Mouse (Mus musculus) G1E (cell line): ENCODE measurements around the gene Iars2. TPM values are rescaled to one million over a fixed set of nuclear protein-coding genes. Genes with fewer than 3 reads are reported as not detected.

ENCODE experiments used
- ATAC-seq: 2 replicates; pipeline ENCODE4 v1.8.0; 2016; ENCODE audit warnings: mild to moderate bottlenecking; ENCODE audit not compliant: insufficient number of reproducible peaks, poor library complexity, low FRiP score, severe bottlenecking; ENCODE audit errors: extremely low read depth
- DNase-seq: peaks from one replicate; pipeline ENCODE4 v3.0.0; 2012; ENCODE audit warnings: low spot score
- H3K27me3 ChIP-seq: 2 replicates; pipeline ENCODE4 v1.6.1; 2012; ENCODE audit warnings: mild to moderate bottlenecking, low read length, inconsistent platforms; ENCODE audit not compliant: insufficient read depth
- H3K36me3 ChIP-seq: replicated peaks from 2 replicates; pipeline ENCODE3; 2012; ENCODE audit warnings: mild to moderate bottlenecking, inconsistent platforms
- H3K4me1 ChIP-seq: 2 replicates; pipeline ENCODE4 v1.6.1; 2012; ENCODE audit warnings: low read depth, low read length, inconsistent platforms, mixed read lengths; ENCODE audit not compliant: insufficient read depth
- H3K4me3 ChIP-seq: 2 replicates; pipeline ENCODE4 v1.5.1; 2012; ENCODE audit warnings: low read depth, mild to moderate bottlenecking, inconsistent platforms, low read length, moderate library complexity, mixed read lengths
- H3K9me3 ChIP-seq: replicated peaks from 2 replicates; pipeline ENCODE4 v1.6.1; 2012; ENCODE audit warnings: inconsistent platforms
- CTCF ChIP-seq: IDR thresholded peaks from 2 replicates; pipeline ENCODE4 v1.5.1; 2012; ENCODE audit warnings: low read depth, low read length, inconsistent platforms, mixed read lengths
- GATA1 ChIP-seq: IDR thresholded peaks from 2 replicates; pipeline ENCODE4 v1.6.1; 2012; ENCODE audit warnings: borderline replicate concordance, low read length, inconsistent platforms, mixed read lengths
- GATA2 ChIP-seq: IDR thresholded peaks from 2 replicates; pipeline ENCODE4 v1.6.1; 2012; ENCODE audit warnings: low read depth, low read length, inconsistent platforms, borderline replicate concordance
- POLR2AphosphoS5 ChIP-seq: IDR thresholded peaks from 2 replicates; pipeline ENCODE4 v1.6.1; 2012; ENCODE audit warnings: low read depth, low read length, inconsistent platforms; ENCODE audit not compliant: insufficient replicate concordance
- TAL1 ChIP-seq: conservative IDR thresholded peaks from 2 replicates; pipeline ENCODE4 v1.6.1; 2012; ENCODE audit warnings: low read depth, low read length, inconsistent platforms, mixed read lengths
- polyA plus RNA-seq: library from polyadenylated mRNA; stranded (reverse); fragments of >175 nt; gene quantifications from 2 replicates; pipeline ENCODE4 v1.2.3, GENCODE M21; 2012
- total RNA-seq, 2 experiments: library from RNA; stranded (forward) in 1 of 2; stranded (reverse) in 1 of 2; fragments of 200-1000 nt in 1 of 2; fragments of >200 nt in 1 of 2; fragmentation: Nextera tagmentation in 1 of 2; gene quantifications; 2 replicates each; pipeline ENCODE4 v1.2.3; 2014 to 2017

Iars2 gene
- total and polyA plus RNA-seq, 3 experiments: 8.5 to 54.6 (median 45.3) TPM

- ATAC-seq (no peak), DNase-seq (no peak)
- Histone ChIP-seq H3K4me3 (no peak overlapping the region), H3K9me3 (no peaks in the 10 kb centered on the region), H3K36me3 (peaks cover 89% of the 10 kb centered on the region), H3K27me3 (no peaks in the 10 kb centered on the region), H3K4me1 (no peaks in the 10 kb centered on the region)
- TF ChIP-seq POLR2AphosphoS5: no peak
- no peak for TF ChIP-seq GATA1
- no peak for TF ChIP-seq CTCF
- no peak for TF ChIP-seq GATA2
- no peak for TF ChIP-seq TAL1
Observed at GRCm38 (mm10) chr1:185247429-185248085, 81.6 kb downstream of the Iars2 start.

GRCm38 (mm10) chr1:185245456-185245855 lies 83.7 kb downstream of the Iars2 start:
- H3K36me3 ChIP-seq: peaks cover 86% of the 10 kb centered on the region
- no peaks in the 10 kb centered on the region for H3K4me1 ChIP-seq
- ATAC-seq: no peak
- no peak overlapping the region for H3K4me3 ChIP-seq
- no peaks in the 10 kb centered on the region for H3K9me3 ChIP-seq
- TF ChIP-seq POLR2AphosphoS5 (no peak), GATA1 (no peak), TAL1 (no peak), GATA2 (no peak), CTCF (no peak)
- H3K27me3 ChIP-seq: no peaks in the 10 kb centered on the region
- no peak for DNase-seq

- no peak overlapping the region for H3K4me3 ChIP-seq
- no peaks in the 10 kb centered on the region for H3K9me3 ChIP-seq
- DNase-seq (no peak), ATAC-seq (no peak)
- TF ChIP-seq POLR2AphosphoS5 (no peak), GATA2 (no peak), GATA1 (no peak), CTCF (no peak), TAL1 (no peak)
- no peaks in the 10 kb centered on the region for H3K4me1 ChIP-seq
- no peaks in the 10 kb centered on the region for H3K27me3 ChIP-seq
- H3K36me3 ChIP-seq: peaks cover 83% of the 10 kb centered on the region
Observed at GRCm38 (mm10) chr1:185243013-185243412, 86.2 kb downstream of the Iars2 start.

GRCm38 (mm10) chr1:185236530-185236929 lies 92.7 kb downstream of the Iars2 start:
- Histone ChIP-seq H3K36me3 (peaks cover 58% of the 10 kb centered on the region), H3K4me3 (no peak overlapping the region), H3K27me3 (no peaks in the 10 kb centered on the region), H3K4me1 (no peaks in the 10 kb centered on the region), H3K9me3 (no peaks in the 10 kb centered on the region)
- no peak; the same call in 1 of the 2 replicates for ATAC-seq
- no peak for DNase-seq
- TF ChIP-seq CTCF: no peak
- no peak for TF ChIP-seq POLR2AphosphoS5
- TF ChIP-seq GATA1: no peak
- TF ChIP-seq TAL1: no peak
- TF ChIP-seq GATA2: no peak

GRCm38 (mm10) chr1:185235837-185236236 lies 93.4 kb downstream of the Iars2 start:
- H3K4me1 ChIP-seq: peaks cover 6% of the 10 kb centered on the region; the same call in 1 of the 2 replicates
- DNase-seq (no peak), ATAC-seq (no peak)
- no peak overlapping the region for H3K4me3 ChIP-seq
- peaks cover 55% of the 10 kb centered on the region for H3K36me3 ChIP-seq
- TF ChIP-seq TAL1 (no peak), GATA2 (no peak), GATA1 (no peak)
- H3K27me3 ChIP-seq: no peaks in the 10 kb centered on the region
- no peaks in the 10 kb centered on the region for H3K9me3 ChIP-seq

Other genes with a start within 250 kb of the Iars2 start
- gene Rab3gap2, start 125.3 kb downstream of the Iars2 start, total RNA-seq (2014; fragmentation: Nextera tagmentation): 22.0 and 25.9 TPM in 2 replicates
- gene Rab3gap2, start 125.3 kb downstream of the Iars2 start, total RNA-seq (2017): 28.1 and 30.8 TPM in 2 replicates
- 6.6 and 8.5 TPM in 2 replicates for gene Rab3gap2, start 125.3 kb downstream of the Iars2 start, polyA plus RNA-seq
- gene Bpnt1, start 2.8 kb upstream of the Iars2 start, total RNA-seq (2014; fragmentation: Nextera tagmentation): 3.3 and 3.5 TPM in 2 replicates
- gene Bpnt1, start 2.8 kb upstream of the Iars2 start, total RNA-seq (2017): 13.3 and 16.8 TPM in 2 replicates
- 4.4 and 6.1 TPM in 2 replicates for gene Bpnt1, start 2.8 kb upstream of the Iars2 start, polyA plus RNA-seq
- gene Eprs, start 33.6 kb upstream of the Iars2 start, total RNA-seq (2014; fragmentation: Nextera tagmentation): 289 and 310 TPM in 2 replicates
- 186 and 227 TPM in 2 replicates for gene Eprs, start 33.6 kb upstream of the Iars2 start, total RNA-seq (2017)
- gene Eprs, start 33.6 kb upstream of the Iars2 start, polyA plus RNA-seq: 13.7 and 16.2 TPM in 2 replicates
- gene Slc30a10, start 125.5 kb upstream of the Iars2 start, total RNA-seq (2014; fragmentation: Nextera tagmentation): 25.7 and 27.8 TPM in 2 replicates
- gene Slc30a10, start 125.5 kb upstream of the Iars2 start, total RNA-seq (2017): 40.0 and 40.9 TPM in 2 replicates
- gene Slc30a10, start 125.5 kb upstream of the Iars2 start, polyA plus RNA-seq: 7.2 and 8.5 TPM in 2 replicates